In the genomic region with DNA sequence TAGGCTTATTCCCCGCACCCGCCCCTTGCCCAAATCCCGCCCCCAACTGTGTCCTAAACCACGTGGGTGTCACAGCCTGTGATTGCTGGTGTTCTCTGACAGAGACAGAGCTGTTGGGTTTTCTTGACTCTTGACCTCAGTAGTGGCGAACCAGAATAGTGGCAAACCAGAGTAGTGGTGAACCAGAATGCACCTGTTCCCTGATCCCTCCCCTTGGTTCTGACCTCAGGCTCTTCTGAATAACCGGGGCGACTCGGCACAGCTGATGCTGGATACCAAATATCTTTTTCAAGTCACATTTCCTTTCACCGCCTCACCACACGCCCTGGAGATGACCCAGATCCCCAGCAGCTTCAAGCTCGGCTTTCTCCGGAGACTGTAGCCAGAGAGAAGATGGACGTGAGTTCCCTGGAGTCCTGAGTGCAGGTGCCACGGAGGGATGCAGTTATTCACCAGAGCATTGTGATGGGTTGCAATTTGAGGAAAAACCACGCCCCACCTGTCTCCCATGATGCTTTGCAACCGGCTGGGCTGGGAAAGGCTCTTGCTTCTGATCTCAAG, we compare ENCODE assay signal across 9 mouse cellular contexts. TPM values are rescaled to one million over a fixed set of nuclear protein-coding genes. Genes with fewer than 3 reads are reported as not detected.
DNase-seq lines count a peak whose midpoint lies in the region; ATAC-seq lines count a peak whose summit lies in the region.
"Had no signal": no experiment of that assay in that cellular context is flagged by ENCODE, and none has a peak within 500 bp of the region (broad histone marks: within the 10 kb centered on the region; RNA-seq: fewer than 3 reads in every experiment).

No protein-coding gene starts in this region.

- WGBS in heart, embryonic 16.5 days: 28% methylated on average over 16 of the region's 16 CpGs
- WGBS in hindbrain, embryonic 10.5 days: 30% methylated on average over 16 of the region's 16 CpGs
- 28% methylated on average over 16 of the region's 16 CpGs for WGBS in midbrain, embryonic 15.5 days

- H3K4me3 ChIP-seq in heart, embryonic 16.5 days (ENCODE audit: low read length): peak overlapping the region; percentile 9; the same call in 1 of the 2 replicates
- H3K4me3 ChIP-seq in hindbrain, embryonic 10.5 days: peak overlapping the region; percentile 16
- no peak overlapping the region for H3K4me3 ChIP-seq in midbrain, embryonic 15.5 days

- H3K4me1 ChIP-seq in heart, embryonic 16.5 days (ENCODE audit: control insufficient read depth, insufficient read depth, low read length): peaks cover 5% of the 10 kb centered on the region
- peaks cover 8% of the 10 kb centered on the region; the same call in 1 of the 2 replicates for H3K4me1 ChIP-seq in hindbrain, embryonic 10.5 days (replicated peaks)
- no peaks in the 10 kb centered on the region for H3K4me1 ChIP-seq in midbrain, embryonic 15.5 days

- H3K36me3 ChIP-seq in heart, embryonic 16.5 days (ENCODE audit: control insufficient read depth, insufficient read depth): no peaks in the 10 kb centered on the region
- H3K36me3 ChIP-seq in hindbrain, embryonic 10.5 days: no peaks in the 10 kb centered on the region
- no peaks in the 10 kb centered on the region for H3K36me3 ChIP-seq in midbrain, embryonic 15.5 days (replicated peaks)

- ATAC-seq in heart, embryonic 16.5 days (replicated peaks; ENCODE audit: extremely low read depth, insufficient read depth, low FRiP score): no peak
- no peak for ATAC-seq in midbrain, embryonic 15.5 days (replicated peaks)
- ATAC-seq in erythroblast, adult 5-6 weeks (replicated peaks; ENCODE audit: low FRiP score, poor library complexity, severe bottlenecking): no peak
- ATAC-seq: intestine, embryonic 16.5 days had no signal

- intact Hi-C loops in heart, postnatal 36 days (cut with DNase I): no loop called here
- intact Hi-C loops in left cerebral cortex, postnatal 36 days (cut with DNase I): no loop called here

- H3K4me2 ChIP-seq in heart, embryonic 16.5 days (ENCODE audit: low read depth, low read length): peak overlapping the region; percentile 42
- peak overlapping the region; percentile 8; the same call in 1 of the 2 replicates for H3K4me2 ChIP-seq in midbrain, embryonic 15.5 days

- H3K27ac ChIP-seq in heart, embryonic 16.5 days (ENCODE audit: low read length): no peak overlapping the region
- H3K27ac ChIP-seq in hindbrain, embryonic 10.5 days: no peak overlapping the region
- no peak overlapping the region for H3K27ac ChIP-seq in midbrain, embryonic 15.5 days

- no peaks in the 10 kb centered on the region for H3K27me3 ChIP-seq in heart, embryonic 16.5 days (ENCODE audit: control insufficient read depth, insufficient read depth, low read length)
- H3K27me3 ChIP-seq in hindbrain, embryonic 10.5 days (ENCODE audit: insufficient read depth, poor library complexity, severe bottlenecking): no peaks in the 10 kb centered on the region
- H3K27me3 ChIP-seq in midbrain, embryonic 15.5 days (replicated peaks): no peaks in the 10 kb centered on the region

- no peak for DNase-seq in heart, postnatal 36 days
- peak; percentile 73 for DNase-seq in WW6 (ENCODE audit: low read depth, low spot score)
- DNase-seq in hindbrain, embryonic 10.5 days (ENCODE audit: low spot score): peak; percentile 10
- DNase-seq in left cerebral cortex, postnatal 36 days (ENCODE audit: low spot score in 2 of 2): no peak
- DNase-seq in adrenal gland, postnatal 36 days: no peak

- H3K9ac ChIP-seq in heart, embryonic 16.5 days (ENCODE audit: low read length): no peak overlapping the region
- H3K9ac ChIP-seq in midbrain, embryonic 15.5 days: no peak overlapping the region

- no peaks in the 10 kb centered on the region; the same call in 1 of the 2 replicates for H3K9me3 ChIP-seq in heart, embryonic 16.5 days (replicated peaks; ENCODE audit: control insufficient read depth, low read length)
- H3K9me3 ChIP-seq in hindbrain, embryonic 10.5 days: no peaks in the 10 kb centered on the region
- no peaks in the 10 kb centered on the region for H3K9me3 ChIP-seq in midbrain, embryonic 15.5 days

RNA-seq across cellular contexts. Expression of gene Gnb5, which starts 2.3 kb away (rescaled TPM):
- 62.6 and 66.9 TPM in 2 replicates for polyA plus RNA-seq in heart, embryonic 16.5 days (2015; fragmentation: Nextera tagmentation; extraction: Ambion mirVana)
- total RNA-seq in heart, postnatal 36 days (2021): 10 to 100 TPM; 18.7 to 25.7 TPM
- 26.0 and 27.6 TPM in 2 replicates for polyA plus RNA-seq in hindbrain, embryonic 10.5 days (2016; fragmentation: Nextera tagmentation; extraction: Ambion mirVana)
- polyA plus RNA-seq in midbrain, embryonic 15.5 days (2015; fragmentation: Nextera tagmentation; extraction: Ambion mirVana): 65.1 and 69.5 TPM in 2 replicates
- total RNA-seq in erythroblast, adult 5-6 weeks (2015; ENCODE audit: low replicate concordance): not detected in 2 replicates
- 0.43 TPM in 1 of 2 replicates, not detected in the other for total RNA-seq in erythroblast, adult 5-6 weeks (2017; ENCODE audit: low replicate concordance)
- total RNA-seq in left cerebral cortex, postnatal 36 days (2021): 100 to 1,000 TPM; 149 to 158 TPM
- total RNA-seq in adrenal gland, postnatal 36 days (2021): 10 to 100 TPM; 48.8 to 52.4 TPM

RNA-seq across cellular contexts. Expression of gene Bcl2l10, which starts 43.8 kb away (rescaled TPM):
- not detected in 2 replicates for polyA plus RNA-seq in heart, embryonic 16.5 days (2015; fragmentation: Nextera tagmentation; extraction: Ambion mirVana)
- not detected for total RNA-seq in heart, postnatal 36 days (2021)
- polyA plus RNA-seq in hindbrain, embryonic 10.5 days (2016; fragmentation: Nextera tagmentation; extraction: Ambion mirVana): not detected in 2 replicates
- not detected in 2 replicates for polyA plus RNA-seq in midbrain, embryonic 15.5 days (2015; fragmentation: Nextera tagmentation; extraction: Ambion mirVana)
- total RNA-seq in erythroblast, adult 5-6 weeks (2015; ENCODE audit: low replicate concordance): not detected in 2 replicates
- total RNA-seq in erythroblast, adult 5-6 weeks (2017; ENCODE audit: low replicate concordance): not detected in 2 replicates
- total RNA-seq in left cerebral cortex, postnatal 36 days (2021): not detected
- under 1 TPM in 1 of 2 experiments, not detected in 1; 0.83 TPM for total RNA-seq in adrenal gland, postnatal 36 days (2021)
- polyA plus RNA-seq: intestine, embryonic 16.5 days had no signal

Comparison
In these comparisons a context has a peak if more than half of its experiments do, and no peak if none do; other contexts are left out.
1. DNase-seq: peak in WW6 (single experiment) and hindbrain, embryonic 10.5 days (single experiment); none in heart, postnatal 36 days (0 of 2), left cerebral cortex, postnatal 36 days (0 of 2) and adrenal gland, postnatal 36 days (0 of 2).
2. RNA of gene Gnb5, which starts 2.3 kb away (total RNA-seq): 149 to 158 TPM in left cerebral cortex, postnatal 36 days, 48.8 to 52.4 TPM in adrenal gland, postnatal 36 days and 18.7 to 25.7 TPM in heart, postnatal 36 days; 0.43 TPM in erythroblast, adult 5-6 weeks; every median in the first group is over 10 times any median in the second.